Mouse (Mus musculus): ENCODE results near the gene Ntrk2.

Gene Ntrk2

GRCm38 (mm10) chr13:58964701-58965359 is 158.5 kb downstream of the Ntrk2 start:
- DNase-seq (ENCODE audit: low read depth, low spot score): no peak

GRCm38 (mm10) chr13:58965826-58966225 is 159.5 kb downstream of the Ntrk2 start:
- no peak for DNase-seq (ENCODE audit: low read depth, low spot score)

- no peak for DNase-seq (ENCODE audit: low read depth, low spot score)
Measured at GRCm38 (mm10) chr13:58966466-58966865, 160.1 kb downstream of the Ntrk2 start.

- no peak for DNase-seq (ENCODE audit: low read depth, low spot score)
Measured at GRCm38 (mm10) chr13:58968168-58968567, 161.8 kb downstream of the Ntrk2 start.

- DNase-seq (ENCODE audit: low read depth, low spot score): no peak
Measured at GRCm38 (mm10) chr13:58971449-58971903, 165.1 kb downstream of the Ntrk2 start.

GRCm38 (mm10) chr13:58972511-58972910 is 166.1 kb downstream of the Ntrk2 start:
- no peak for DNase-seq (ENCODE audit: low read depth, low spot score)

- no peak for DNase-seq (ENCODE audit: low read depth, low spot score)
Measured at GRCm38 (mm10) chr13:58996447-58996846, 190.1 kb downstream of the Ntrk2 start.

- no peak for DNase-seq (ENCODE audit: low read depth, low spot score)
Measured at GRCm38 (mm10) chr13:58997763-58998162, 191.4 kb downstream of the Ntrk2 start.

- DNase-seq (ENCODE audit: low read depth, low spot score): no peak
Measured at GRCm38 (mm10) chr13:58999373-59000053, 193.1 kb downstream of the Ntrk2 start.

GRCm38 (mm10) chr13:59002943-59003806 is 196.8 kb downstream of the Ntrk2 start:
- DNase-seq (ENCODE audit: low read depth, low spot score): no peak

- no peak for DNase-seq (ENCODE audit: low read depth, low spot score)
Measured at GRCm38 (mm10) chr13:59003807-59004173, 197.4 kb downstream of the Ntrk2 start.

GRCm38 (mm10) chr13:59004579-59004978 is 198.2 kb downstream of the Ntrk2 start:
- DNase-seq (ENCODE audit: low read depth, low spot score): no peak

GRCm38 (mm10) chr13:59009855-59010254 is 203.5 kb downstream of the Ntrk2 start:
- DNase-seq (ENCODE audit: low read depth, low spot score): no peak

GRCm38 (mm10) chr13:59010893-59011529 is 204.6 kb downstream of the Ntrk2 start:
- no peak for DNase-seq (ENCODE audit: low read depth, low spot score)

GRCm38 (mm10) chr13:59011530-59011903 is 205.1 kb downstream of the Ntrk2 start:
- peak; percentile 11 for DNase-seq (ENCODE audit: low read depth, low spot score)

- no peak for DNase-seq (ENCODE audit: low read depth, low spot score)
Measured at GRCm38 (mm10) chr13:59015360-59015759, 209.0 kb downstream of the Ntrk2 start.

- DNase-seq (ENCODE audit: low read depth, low spot score): no peak
Measured at GRCm38 (mm10) chr13:59017121-59017520, 210.8 kb downstream of the Ntrk2 start.

GRCm38 (mm10) chr13:59022251-59023042 is 216.1 kb downstream of the Ntrk2 start:
- no peak for DNase-seq (ENCODE audit: low read depth, low spot score)

GRCm38 (mm10) chr13:59025653-59026052 is 219.3 kb downstream of the Ntrk2 start:
- DNase-seq (ENCODE audit: low read depth, low spot score): peak; percentile 13

GRCm38 (mm10) chr13:59027436-59027835 is 221.1 kb downstream of the Ntrk2 start:
- DNase-seq (ENCODE audit: low read depth, low spot score): no peak

- DNase-seq (ENCODE audit: low read depth, low spot score): no peak
Measured at GRCm38 (mm10) chr13:59028546-59028945, 222.2 kb downstream of the Ntrk2 start.

Measured in CD4-positive, CD25-positive, alpha-beta regulatory T cell, adult 2 months (primary cell).